Mouse (Mus musculus) mesoderm, embryonic 11.5 days (tissue): ENCODE measurements around the gene Fanci.

ENCODE experiments used
- DNase-seq: peaks from one replicate; pipeline ENCODE4 v3.0.0-alpha.2; 2012; ENCODE audit warnings: low read depth, low spot score

Gene Fanci

GRCm38 (mm10) chr7:79463376-79464077 lies 71.8 kb downstream of the Fanci start:
- DNase-seq, result no peak

- peak; percentile 30 for DNase-seq
Measured at GRCm38 (mm10) chr7:79464776-79465420, 73.2 kb downstream of the Fanci start.

GRCm38 (mm10) chr7:79465461-79466044 lies 73.8 kb downstream of the Fanci start:
- DNase-seq, result peak; percentile 16

- DNase-seq, result peak; percentile 98
Measured at GRCm38 (mm10) chr7:79466053-79466901, 74.5 kb downstream of the Fanci start, which contains the start of gene Polg. Gene Polg, minus strand, starts transcription at chr7:79466362.

GRCm38 (mm10) chr7:79467951-79468350 lies 76.2 kb downstream of the Fanci start:
- no peak for DNase-seq

- no peak for DNase-seq
Measured at GRCm38 (mm10) chr7:79468994-79469393, 77.3 kb downstream of the Fanci start.

GRCm38 (mm10) chr7:79469766-79470165 lies 78.0 kb downstream of the Fanci start:
- no peak for DNase-seq

- DNase-seq, result no peak
Measured at GRCm38 (mm10) chr7:79470718-79471117, 79.0 kb downstream of the Fanci start.

- DNase-seq, result no peak
Measured at GRCm38 (mm10) chr7:79471436-79471835, 79.7 kb downstream of the Fanci start.

GRCm38 (mm10) chr7:79472792-79473191 lies 81.1 kb downstream of the Fanci start:
- no peak for DNase-seq

GRCm38 (mm10) chr7:79473496-79474194 lies 81.9 kb downstream of the Fanci start:
- no peak for DNase-seq

GRCm38 (mm10) chr7:79474831-79475399 lies 83.2 kb downstream of the Fanci start:
- DNase-seq, result no peak

- DNase-seq, result no peak
Measured at GRCm38 (mm10) chr7:79486528-79486927, 94.8 kb downstream of the Fanci start.

- no peak for DNase-seq
Measured at GRCm38 (mm10) chr7:79493915-79494314, 102.2 kb downstream of the Fanci start.

GRCm38 (mm10) chr7:79495988-79496815 lies 104.5 kb downstream of the Fanci start:
- DNase-seq, result peak; percentile 94

GRCm38 (mm10) chr7:79496816-79497328 lies 105.1 kb downstream of the Fanci start:
- no peak for DNase-seq

GRCm38 (mm10) chr7:79497701-79498115 lies 106.0 kb downstream of the Fanci start:
- DNase-seq, result peak; percentile 78

GRCm38 (mm10) chr7:79498356-79498755 lies 106.6 kb downstream of the Fanci start:
- DNase-seq, result no peak

- DNase-seq, result peak; percentile 81
Measured at GRCm38 (mm10) chr7:79498965-79499595, 107.4 kb downstream of the Fanci start.
